Mouse (Mus musculus): ENCODE measurements at regions not wholly inside any gene's neighbourhood (a gene's known extent, or its start where the extent isn't known, plus 50 kb on each side); places are given as distances from the start of the nearest gene placed in this dataset.

- H3K4me1 ChIP-seq (ENCODE audit: insufficient read depth, low read depth, low read length), result no peaks in the 10 kb centered on the region
- TF ChIP-seq GATA2 (IDR thresholded peaks at IDR 0.05; ENCODE audit: borderline replicate concordance, low read depth, low read length), result no peak
- TF ChIP-seq TAL1 (conservative IDR thresholded peaks at IDR 0.05; ENCODE audit: low read depth, low read length), result no peak
- no peak for TF ChIP-seq POLR2AphosphoS5 (IDR thresholded peaks at IDR 0.05; ENCODE audit: insufficient replicate concordance, low read depth, low read length)
- no peak for TF ChIP-seq GATA1 (IDR thresholded peaks at IDR 0.05; ENCODE audit: borderline replicate concordance, low read length)
- TF ChIP-seq CTCF (IDR thresholded peaks at IDR 0.05; ENCODE audit: low read depth, low read length), result no peak
- H3K36me3 ChIP-seq (replicated peaks), result no peaks in the 10 kb centered on the region
- H3K4me3 ChIP-seq (ENCODE audit: low read depth, low read length), result no peak overlapping the region
- no peak for DNase-seq (ENCODE audit: low spot score)
- peaks cover 4% of the 10 kb centered on the region for H3K9me3 ChIP-seq (replicated peaks)
- ATAC-seq (ENCODE audit: extremely low read depth, insufficient number of reproducible peaks, low FRiP score, poor library complexity, severe bottlenecking), result no peak
- no peaks in the 10 kb centered on the region for H3K27me3 ChIP-seq (ENCODE audit: insufficient read depth, low read length)
Measured at GRCm38 (mm10) chr2:34025715-34026360, 138.1 kb upstream of the Mvb12b start.

- peaks cover 4% of the 10 kb centered on the region for H3K9me3 ChIP-seq (replicated peaks)
- peaks cover 3% of the 10 kb centered on the region; the same call in 1 of the 2 replicates for H3K27me3 ChIP-seq (ENCODE audit: insufficient read depth, low read length)
- DNase-seq (ENCODE audit: low spot score), result no peak
- no peaks in the 10 kb centered on the region for H3K4me1 ChIP-seq (ENCODE audit: insufficient read depth, low read depth, low read length)
- no peak for TF ChIP-seq CTCF (IDR thresholded peaks at IDR 0.05; ENCODE audit: low read depth, low read length)
- no peak for TF ChIP-seq GATA2 (IDR thresholded peaks at IDR 0.05; ENCODE audit: borderline replicate concordance, low read depth, low read length)
- no peak for TF ChIP-seq TAL1 (conservative IDR thresholded peaks at IDR 0.05; ENCODE audit: low read depth, low read length)
- no peak for TF ChIP-seq POLR2AphosphoS5 (IDR thresholded peaks at IDR 0.05; ENCODE audit: insufficient replicate concordance, low read depth, low read length)
- no peak for TF ChIP-seq GATA1 (IDR thresholded peaks at IDR 0.05; ENCODE audit: borderline replicate concordance, low read length)
- no peaks in the 10 kb centered on the region for H3K36me3 ChIP-seq (replicated peaks)
- ATAC-seq (ENCODE audit: extremely low read depth, insufficient number of reproducible peaks, low FRiP score, poor library complexity, severe bottlenecking), result no peak
- no peak overlapping the region for H3K4me3 ChIP-seq (ENCODE audit: low read depth, low read length)
Measured at GRCm38 (mm10) chr2:34017142-34017453, 129.4 kb upstream of the Mvb12b start.

GRCm38 (mm10) chr2:34016350-34017141, 128.8 kb upstream of the Mvb12b start:
- no peak for DNase-seq (ENCODE audit: low spot score)
- H3K4me1 ChIP-seq (ENCODE audit: insufficient read depth, low read depth, low read length), result no peaks in the 10 kb centered on the region
- H3K27me3 ChIP-seq (ENCODE audit: insufficient read depth, low read length), result peaks cover 3% of the 10 kb centered on the region; the same call in 1 of the 2 replicates
- no peak for TF ChIP-seq POLR2AphosphoS5 (IDR thresholded peaks at IDR 0.05; ENCODE audit: insufficient replicate concordance, low read depth, low read length)
- TF ChIP-seq GATA2 (IDR thresholded peaks at IDR 0.05; ENCODE audit: borderline replicate concordance, low read depth, low read length), result no peak
- TF ChIP-seq GATA1 (IDR thresholded peaks at IDR 0.05; ENCODE audit: borderline replicate concordance, low read length), result no peak
- TF ChIP-seq TAL1 (conservative IDR thresholded peaks at IDR 0.05; ENCODE audit: low read depth, low read length), result no peak
- no peak for TF ChIP-seq CTCF (IDR thresholded peaks at IDR 0.05; ENCODE audit: low read depth, low read length)
- no peak for ATAC-seq (ENCODE audit: extremely low read depth, insufficient number of reproducible peaks, low FRiP score, poor library complexity, severe bottlenecking)
- no peak overlapping the region for H3K4me3 ChIP-seq (ENCODE audit: low read depth, low read length)
- no peaks in the 10 kb centered on the region for H3K9me3 ChIP-seq (replicated peaks)
- H3K36me3 ChIP-seq (replicated peaks), result no peaks in the 10 kb centered on the region

GRCm38 (mm10) chr2:34015640-34015995, 127.9 kb upstream of the Mvb12b start:
- Histone ChIP-seq H3K27me3 (ENCODE audit: insufficient read depth, low read length) (peaks cover 3% of the 10 kb centered on the region; the same call in 1 of the 2 replicates), H3K9me3 (replicated peaks) (no peaks in the 10 kb centered on the region), H3K4me1 (ENCODE audit: insufficient read depth, low read depth, low read length) (no peaks in the 10 kb centered on the region), H3K4me3 (ENCODE audit: low read depth, low read length) (no peak overlapping the region), H3K36me3 (replicated peaks) (no peaks in the 10 kb centered on the region)
- DNase-seq (ENCODE audit: low spot score) (no peak), ATAC-seq (ENCODE audit: extremely low read depth, insufficient number of reproducible peaks, low FRiP score, poor library complexity, severe bottlenecking) (no peak)
- no peak for TF ChIP-seq POLR2AphosphoS5 (IDR thresholded peaks at IDR 0.05; ENCODE audit: insufficient replicate concordance, low read depth, low read length)
- no peak for TF ChIP-seq TAL1 (conservative IDR thresholded peaks at IDR 0.05; ENCODE audit: low read depth, low read length)
- no peak for TF ChIP-seq GATA1 (IDR thresholded peaks at IDR 0.05; ENCODE audit: borderline replicate concordance, low read length)
- TF ChIP-seq GATA2 (IDR thresholded peaks at IDR 0.05; ENCODE audit: borderline replicate concordance, low read depth, low read length), result no peak
- TF ChIP-seq CTCF (IDR thresholded peaks at IDR 0.05; ENCODE audit: low read depth, low read length), result no peak

- no peaks in the 10 kb centered on the region for H3K36me3 ChIP-seq (replicated peaks)
- ATAC-seq (ENCODE audit: extremely low read depth, insufficient number of reproducible peaks, low FRiP score, poor library complexity, severe bottlenecking) (no peak), DNase-seq (ENCODE audit: low spot score) (no peak)
- TF ChIP-seq GATA1 (IDR thresholded peaks at IDR 0.05; ENCODE audit: borderline replicate concordance, low read length) (no peak), GATA2 (IDR thresholded peaks at IDR 0.05; ENCODE audit: borderline replicate concordance, low read depth, low read length) (no peak), POLR2AphosphoS5 (IDR thresholded peaks at IDR 0.05; ENCODE audit: insufficient replicate concordance, low read depth, low read length) (no peak), CTCF (IDR thresholded peaks at IDR 0.05; ENCODE audit: low read depth, low read length) (no peak), TAL1 (conservative IDR thresholded peaks at IDR 0.05; ENCODE audit: low read depth, low read length) (no peak)
- no peaks in the 10 kb centered on the region for H3K9me3 ChIP-seq (replicated peaks)
- peaks cover 3% of the 10 kb centered on the region; the same call in 1 of the 2 replicates for H3K27me3 ChIP-seq (ENCODE audit: insufficient read depth, low read length)
- no peak overlapping the region for H3K4me3 ChIP-seq (ENCODE audit: low read depth, low read length)
- no peaks in the 10 kb centered on the region for H3K4me1 ChIP-seq (ENCODE audit: insufficient read depth, low read depth, low read length)
Measured at GRCm38 (mm10) chr2:34014868-34015639, 127.3 kb upstream of the Mvb12b start.

GRCm38 (mm10) chr2:34010166-34010565, 122.4 kb upstream of the Mvb12b start:
- no peak for ATAC-seq (ENCODE audit: extremely low read depth, insufficient number of reproducible peaks, low FRiP score, poor library complexity, severe bottlenecking)
- no peaks in the 10 kb centered on the region for H3K9me3 ChIP-seq (replicated peaks)
- H3K4me3 ChIP-seq (ENCODE audit: low read depth, low read length), result no peak overlapping the region
- DNase-seq (ENCODE audit: low spot score), result no peak
- no peaks in the 10 kb centered on the region for H3K27me3 ChIP-seq (ENCODE audit: insufficient read depth, low read length)
- TF ChIP-seq GATA2 (IDR thresholded peaks at IDR 0.05; ENCODE audit: borderline replicate concordance, low read depth, low read length) (no peak), TAL1 (conservative IDR thresholded peaks at IDR 0.05; ENCODE audit: low read depth, low read length) (no peak), POLR2AphosphoS5 (IDR thresholded peaks at IDR 0.05; ENCODE audit: insufficient replicate concordance, low read depth, low read length) (no peak), CTCF (IDR thresholded peaks at IDR 0.05; ENCODE audit: low read depth, low read length) (no peak), GATA1 (IDR thresholded peaks at IDR 0.05; ENCODE audit: borderline replicate concordance, low read length) (no peak)
- H3K36me3 ChIP-seq (replicated peaks), result no peaks in the 10 kb centered on the region
- H3K4me1 ChIP-seq (ENCODE audit: insufficient read depth, low read depth, low read length), result no peaks in the 10 kb centered on the region
